8 mouse cellular contexts compared by ENCODE assay signal in the genomic region with DNA sequence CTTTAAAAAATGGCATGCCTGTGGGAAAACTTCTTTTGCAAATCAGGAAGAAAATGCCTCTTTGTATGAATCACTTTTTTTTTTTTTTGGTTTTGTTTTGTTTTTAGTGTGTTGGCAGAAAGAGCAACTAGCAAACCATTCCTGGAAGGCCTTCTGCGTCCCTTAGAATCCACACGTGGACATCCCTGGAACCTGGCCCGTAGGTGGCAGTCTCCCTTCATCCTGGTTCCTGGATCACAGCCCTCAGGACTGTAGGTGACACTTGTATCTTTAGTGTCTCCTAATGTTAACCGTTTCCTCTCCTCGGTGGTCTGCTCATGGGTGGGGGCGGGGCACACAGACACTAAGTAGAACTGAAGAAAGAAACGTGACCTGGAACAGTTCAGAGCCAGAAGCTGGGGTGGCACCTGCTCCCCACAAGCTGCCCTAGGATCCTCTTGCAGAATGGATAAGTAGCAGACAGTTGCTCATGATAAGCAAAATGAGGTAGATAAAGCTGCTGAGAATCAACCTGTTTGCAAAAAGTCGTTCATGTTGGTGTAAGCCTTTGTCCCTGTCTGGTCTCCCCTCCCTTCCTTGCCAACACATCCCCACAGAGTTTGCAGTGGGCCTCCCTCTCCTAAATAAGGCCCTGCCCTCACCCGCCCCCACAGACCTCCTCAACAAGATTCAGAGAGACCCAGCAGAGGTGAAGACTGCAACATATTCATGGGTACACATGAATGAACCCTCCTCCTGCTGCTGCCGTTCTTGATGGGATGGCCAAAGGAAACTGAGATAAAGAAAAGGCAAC. TPM values are rescaled to one million over a fixed set of nuclear protein-coding genes. Genes with fewer than 3 reads are reported as not detected.
A peak's percentile ranks its signal among the peaks of the same experiment; 100 is the strongest.
DNase-seq lines count a peak whose midpoint lies in the region; ATAC-seq lines count a peak whose summit lies in the region.

No protein-coding gene starts in this region.

- H3K27me3 ChIP-seq in heart, embryonic 16.5 days (ENCODE audit: control insufficient read depth, insufficient read depth, low read length), result no peaks in the 10 kb centered on the region
- no peaks in the 10 kb centered on the region for H3K27me3 ChIP-seq in midbrain, embryonic 11.5 days (ENCODE audit: control insufficient read depth, insufficient read depth, low read length)

- peak; percentile 32 for DNase-seq in thymus, postnatal 4 days
- no peak for DNase-seq in thymus, postnatal 10 days (ENCODE audit: low spot score in 2 of 2)
- peak; percentile 87 for DNase-seq in cerebellum, adult 9-11 months
- peak; percentile 75 for DNase-seq in kidney, postnatal 14 days
- DNase-seq in midbrain, embryonic 11.5 days (ENCODE audit: low spot score, missing footprints), result peak; percentile 69
- no peak for DNase-seq in spleen, adult 18-20 months

- ATAC-seq in heart, embryonic 16.5 days (replicated peaks; ENCODE audit: extremely low read depth, insufficient read depth, low FRiP score), result peak; percentile 58
- peak; percentile 48 for ATAC-seq in midbrain, embryonic 11.5 days (ENCODE audit: low FRiP score)
- no peak for ATAC-seq in activated CD4-positive, CD25-positive, alpha-beta regulatory T cell, adult 4 months

- H3K4me1 ChIP-seq in heart, embryonic 16.5 days (ENCODE audit: control insufficient read depth, insufficient read depth, low read length), result peaks cover 18% of the 10 kb centered on the region
- H3K4me1 ChIP-seq in midbrain, embryonic 11.5 days (ENCODE audit: control insufficient read depth, insufficient read depth, low read length), result peaks cover 17% of the 10 kb centered on the region

- no peak overlapping the region for H3K27ac ChIP-seq in heart, embryonic 16.5 days (ENCODE audit: low read length)
- H3K27ac ChIP-seq in midbrain, embryonic 11.5 days (ENCODE audit: low read depth, low read length), result peak overlapping the region; percentile 25; the same call in 1 of the 2 replicates

- no peak overlapping the region for H3K4me3 ChIP-seq in heart, embryonic 16.5 days (ENCODE audit: low read length)
- H3K4me3 ChIP-seq in midbrain, embryonic 11.5 days (ENCODE audit: low read depth, low read length), result no peak overlapping the region

- H3K4me2 ChIP-seq in heart, embryonic 16.5 days (ENCODE audit: low read depth, low read length), result no peak overlapping the region
- peak overlapping the region; percentile 3; the same call in 1 of the 2 replicates for H3K4me2 ChIP-seq in midbrain, embryonic 11.5 days

- H3K36me3 ChIP-seq in heart, embryonic 16.5 days (ENCODE audit: control insufficient read depth, insufficient read depth), result no peaks in the 10 kb centered on the region
- no peaks in the 10 kb centered on the region for H3K36me3 ChIP-seq in midbrain, embryonic 11.5 days (ENCODE audit: control insufficient read depth, insufficient read depth, low read length)

- 19% methylated on average over 10 of the region's 10 CpGs for WGBS in heart, embryonic 16.5 days
- WGBS in midbrain, embryonic 11.5 days, result 22% methylated on average over 10 of the region's 10 CpGs

- no peaks in the 10 kb centered on the region for H3K9me3 ChIP-seq in heart, embryonic 16.5 days (replicated peaks; ENCODE audit: control insufficient read depth, low read length)
- H3K9me3 ChIP-seq in midbrain, embryonic 11.5 days (ENCODE audit: control insufficient read depth, low read length), result no peaks in the 10 kb centered on the region

- H3K9ac ChIP-seq in heart, embryonic 16.5 days (ENCODE audit: low read length), result no peak overlapping the region
- H3K9ac ChIP-seq in midbrain, embryonic 11.5 days (ENCODE audit: low read length), result 0 out of 2 replicates have a peak overlapping the region, but pooled peaks have one; percentile 20

RNA-seq across cellular contexts. Expression of gene Armc2, which starts 52.6 kb away (rescaled TPM):
- polyA plus RNA-seq in heart, embryonic 16.5 days (2015; fragmentation: Nextera tagmentation; extraction: Ambion mirVana), result 2.3 and 2.5 TPM in 2 replicates
- polyA plus RNA-seq in midbrain, embryonic 11.5 days (2014; fragmentation: Nextera tagmentation; extraction: Ambion mirVana), result 2.4 and 3.8 TPM in 2 replicates
- polyA plus RNA-seq in activated CD4-positive, CD25-positive, alpha-beta regulatory T cell, adult 4 months (2017; shearing (Covaris generic)), result under 1 TPM; 0.32 to 0.46 TPM

Comparison
In these comparisons a context has a peak if more than half of its experiments do, and no peak if none do; other contexts are left out.
1. DNase-seq: peak in thymus, postnatal 4 days (single experiment), cerebellum, adult 9-11 months (single experiment), kidney, postnatal 14 days (single experiment) and midbrain, embryonic 11.5 days (single experiment); none in thymus, postnatal 10 days (0 of 2) and spleen, adult 18-20 months (0 of 2).